Mouse (Mus musculus): ENCODE data around the gene Zfp750.

DNA sequence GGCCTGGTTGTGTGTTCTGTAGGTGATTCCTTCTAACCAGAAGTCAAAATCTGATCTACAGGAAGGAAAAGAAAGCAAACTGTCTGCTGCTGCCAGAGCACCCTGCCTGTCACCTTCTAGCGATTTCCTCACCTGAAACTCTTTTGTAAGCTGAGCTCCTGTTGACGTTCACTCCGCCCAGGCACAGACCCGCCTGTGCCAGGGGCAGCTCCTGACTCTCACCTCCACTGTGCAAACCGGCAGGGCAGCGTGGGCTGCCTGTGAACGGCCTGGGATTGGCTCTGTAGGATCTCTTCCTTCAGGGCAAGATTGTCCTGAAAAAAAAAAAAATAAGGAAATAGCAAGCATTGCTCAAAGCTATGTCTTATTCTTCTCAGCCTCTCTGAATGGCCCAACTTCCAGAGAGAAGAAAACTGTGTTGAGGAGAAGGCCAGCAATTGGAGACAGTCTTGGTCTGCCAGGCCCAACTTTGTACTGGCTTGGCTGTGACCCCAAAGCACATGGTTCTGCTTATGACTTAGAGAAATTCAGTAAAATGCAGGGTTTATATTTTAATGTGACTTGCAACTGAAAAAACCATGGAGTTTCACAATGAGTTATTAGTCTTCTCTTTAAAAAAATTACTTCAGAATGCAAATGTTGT is 25.7 kb upstream of the Zfp750 start:
- TF ChIP-seq CTCF (IDR thresholded peaks at IDR 0.05; ENCODE audit: borderline replicate concordance, insufficient read depth, low read depth, low read length) (no peak), POLR2A (IDR thresholded peaks at IDR 0.05; ENCODE audit: borderline replicate concordance, insufficient read depth, low read length) (no peak)
